Mouse (Mus musculus): ENCODE measurements at regions not wholly inside any gene's neighbourhood (a gene's known extent, or its start where the extent isn't known, plus 50 kb on each side); places are given as distances from the start of the nearest gene placed in this dataset.

- no peak for DNase-seq
These were observed 66.6 kb upstream of the Lcorl start for GRCm38 (mm10) chr5:45923907-45924594.

Data from cerebellum, adult 11-12 months (tissue).